Mouse (Mus musculus) erythroblast, adult 5-6 weeks (primary cell): ENCODE data around the gene Gm45233. TPM values are rescaled to one million over a fixed set of nuclear protein-coding genes. Genes with fewer than 3 reads are reported as not detected.

Source experiments
- ATAC-seq: replicated peaks from 2 replicates; pipeline ENCODE4 v1.8.0; 2016; ENCODE audit warnings: moderate number of reproducible peaks, mild to moderate bottlenecking, moderate TSS enrichment, inconsistent platforms; ENCODE audit not compliant: poor library complexity, low FRiP score, severe bottlenecking
- total RNA-seq, 2 experiments: library from RNA; stranded (forward) in 1 of 2; stranded (reverse) in 1 of 2; fragments of 150-400 nt in 1 of 2; fragments of 200-764, 138-1000 nt in 1 of 2; gene quantifications; 2 replicates each; pipeline versions ENCODE4 v1.2.3 to v1.2.4; 2015 to 2017; ENCODE audit warnings: low replicate concordance in 2 of 2

The Gm45233 gene
- total RNA-seq, 2 experiments from 2014 or later, result not detected

GRCm38 (mm10) chr7:43489631-43490125 is 45.8 kb downstream of the Gm45233 start, which contains the start of gene Iglon5:
TSS of gene Iglon5 (minus strand) at chr7:43490075.
- ATAC-seq, result no peak

GRCm38 (mm10) chr7:43490182-43490584 is 46.3 kb downstream of the Gm45233 start:
- no peak for ATAC-seq

GRCm38 (mm10) chr7:43490861-43491260 is 46.9 kb downstream of the Gm45233 start:
- ATAC-seq, result no peak

- no peak for ATAC-seq
These were observed 51.6 kb downstream of the Gm45233 start for GRCm38 (mm10) chr7:43495343-43496021.

- no peak for ATAC-seq
These were observed 68.0 kb downstream of the Gm45233 start for GRCm38 (mm10) chr7:43511707-43512478.

GRCm38 (mm10) chr7:43512519-43512918 is 68.6 kb downstream of the Gm45233 start:
- ATAC-seq, result no peak

Other genes with a start within 250 kb of the Gm45233 start
- gene Zfp715, start 130.8 kb upstream of the Gm45233 start, total RNA-seq (2015; ENCODE audit: low replicate concordance), result 8.2 and 11.7 TPM in 2 replicates
- gene Zfp715, start 130.8 kb upstream of the Gm45233 start, total RNA-seq (2017; ENCODE audit: low replicate concordance), result 2.6 and 3.0 TPM in 2 replicates
- gene Siglecf, start 92.8 kb upstream of the Gm45233 start, total RNA-seq (2015; ENCODE audit: low replicate concordance), result 2.3 and 7.7 TPM in 2 replicates
- 6.0 and 6.6 TPM in 2 replicates for gene Siglecf, start 92.8 kb upstream of the Gm45233 start, total RNA-seq (2017; ENCODE audit: low replicate concordance)
- 7.7 and 37.9 TPM in 2 replicates for gene Siglecg, start 35.9 kb upstream of the Gm45233 start, total RNA-seq (2015; ENCODE audit: low replicate concordance)
- gene Siglecg, start 35.9 kb upstream of the Gm45233 start, total RNA-seq (2017; ENCODE audit: low replicate concordance), result 5.2 and 10.9 TPM in 2 replicates
- 0.63 TPM in 1 of 2 replicates, not detected in the other for gene Lim2, start 16.5 kb upstream of the Gm45233 start, total RNA-seq (2015; ENCODE audit: low replicate concordance)
- not detected in 2 replicates for gene Lim2, start 16.5 kb upstream of the Gm45233 start, total RNA-seq (2017; ENCODE audit: low replicate concordance)
- 157 and 163 TPM in 2 replicates for gene Nkg7, start 7.1 kb upstream of the Gm45233 start, total RNA-seq (2015; ENCODE audit: low replicate concordance)
- gene Nkg7, start 7.1 kb upstream of the Gm45233 start, total RNA-seq (2017; ENCODE audit: low replicate concordance), result 21.2 and 38.3 TPM in 2 replicates
- gene Cldnd2, start 3.3 kb upstream of the Gm45233 start, total RNA-seq (2015; ENCODE audit: low replicate concordance), result not detected in 2 replicates
- gene Cldnd2, start 3.3 kb upstream of the Gm45233 start, total RNA-seq (2017; ENCODE audit: low replicate concordance), result not detected in 2 replicates
- gene Etfb, start within 50 bp of the Gm45233 start, total RNA-seq (2015; ENCODE audit: low replicate concordance), result 38.8 and 72.3 TPM in 2 replicates
- gene Etfb, start within 50 bp of the Gm45233 start, total RNA-seq (2017; ENCODE audit: low replicate concordance), result 73.2 and 98.0 TPM in 2 replicates
- 2.5 and 3.7 TPM in 2 replicates for gene Vsig10l, start 19.0 kb downstream of the Gm45233 start, total RNA-seq (2015; ENCODE audit: low replicate concordance)
- gene Vsig10l, start 19.0 kb downstream of the Gm45233 start, total RNA-seq (2017; ENCODE audit: low replicate concordance), result 1.3 and 1.4 TPM in 2 replicates
- gene Iglon5, start 45.9 kb downstream of the Gm45233 start, total RNA-seq (2015; ENCODE audit: low replicate concordance), result not detected in 2 replicates
- not detected in 2 replicates for gene Iglon5, start 45.9 kb downstream of the Gm45233 start, total RNA-seq (2017; ENCODE audit: low replicate concordance)
- not detected in 2 replicates for gene 4931406B18Rik, start 61.8 kb downstream of the Gm45233 start, total RNA-seq (2015; ENCODE audit: low replicate concordance)
- gene 4931406B18Rik, start 61.8 kb downstream of the Gm45233 start, total RNA-seq (2017; ENCODE audit: low replicate concordance), result not detected in 2 replicates
- 20.8 and 23.8 TPM in 2 replicates for gene Cd33, start 100.3 kb downstream of the Gm45233 start, total RNA-seq (2015; ENCODE audit: low replicate concordance)
- 9.1 and 12.0 TPM in 2 replicates for gene Cd33, start 100.3 kb downstream of the Gm45233 start, total RNA-seq (2017; ENCODE audit: low replicate concordance)
- 0.84 TPM in 1 of 2 replicates, not detected in the other for gene Zfp658, start 118.1 kb downstream of the Gm45233 start, total RNA-seq (2015; ENCODE audit: low replicate concordance)
- 0.70 TPM in 1 of 2 replicates, not detected in the other for gene Zfp658, start 118.1 kb downstream of the Gm45233 start, total RNA-seq (2017; ENCODE audit: low replicate concordance)
- 0.19 and 4.6 TPM in 2 replicates for gene Zfp719, start 135.5 kb downstream of the Gm45233 start, total RNA-seq (2015; ENCODE audit: low replicate concordance)
- 1.1 and 2.2 TPM in 2 replicates for gene Zfp719, start 135.5 kb downstream of the Gm45233 start, total RNA-seq (2017; ENCODE audit: low replicate concordance)
- not detected in 2 replicates for gene Zfp819, start 163.0 kb downstream of the Gm45233 start, total RNA-seq (2015; ENCODE audit: low replicate concordance)
- gene Zfp819, start 163.0 kb downstream of the Gm45233 start, total RNA-seq (2017; ENCODE audit: low replicate concordance), result not detected in 2 replicates
- not detected in 2 replicates for gene Ceacam18, start 190.6 kb downstream of the Gm45233 start, total RNA-seq (2015; ENCODE audit: low replicate concordance)
- gene Ceacam18, start 190.6 kb downstream of the Gm45233 start, total RNA-seq (2017; ENCODE audit: low replicate concordance), result not detected in 2 replicates
- gene Siglece, start 216.0 kb downstream of the Gm45233 start, total RNA-seq (2015; ENCODE audit: low replicate concordance), result 4.0 and 8.8 TPM in 2 replicates
- 5.5 and 6.4 TPM in 2 replicates for gene Siglece, start 216.0 kb downstream of the Gm45233 start, total RNA-seq (2017; ENCODE audit: low replicate concordance)
- 1.0 TPM in 1 of 2 replicates, not detected in the other for gene Ctu1, start 227.9 kb downstream of the Gm45233 start, total RNA-seq (2015; ENCODE audit: low replicate concordance)
- gene Ctu1, start 227.9 kb downstream of the Gm45233 start, total RNA-seq (2017; ENCODE audit: low replicate concordance), result 0.42 and 1.6 TPM in 2 replicates
- not detected in 2 replicates for gene Klk14, start 246.3 kb downstream of the Gm45233 start, total RNA-seq (2015; ENCODE audit: low replicate concordance)
- not detected in 2 replicates for gene Klk14, start 246.3 kb downstream of the Gm45233 start, total RNA-seq (2017; ENCODE audit: low replicate concordance)